Mouse (Mus musculus) gastrocnemius, postnatal 25 days (tissue): ENCODE results near the gene Gm11554. TPM values are rescaled to one million over a fixed set of nuclear protein-coding genes. Genes with fewer than 3 reads are reported as not detected.
"Not testable (repeated sequence)": the region's sequence is repeated elsewhere in the genome, so short reads cannot be mapped to it uniquely, and the experiment has no call there.

Experiments
- DNase-seq: peaks from one replicate; pipeline ENCODE4 v3.0.0; 2022
- long read RNA-seq, 2 experiments: library from polyadenylated mRNA; stranded (forward); transcript quantifications; one replicate each; pipeline ENCODE4 v2.0.0; 2021
- total RNA-seq, 2 experiments: library from RNA; stranded (reverse); gene quantifications; 1 replicate in 1 of 2; 2 replicates in 1 of 2; pipeline ENCODE4 v1.2.3; 2021

Gene Gm11554
- not detected for total RNA-seq
- long read RNA-seq, experiment 1 = 0 reads
- long read RNA-seq, experiment 2 = 0 reads

GRCm38 (mm10) chr11:99804346-99804745 lies at the start of gene Gm11554:
Gm11554 (minus strand) TSS chr11:99804446.
- DNase-seq = not testable (repeated sequence)

- DNase-seq = no peak
Observed at GRCm38 (mm10) chr11:99851508-99851907, 47.3 kb upstream of the Gm11554 start, which contains the start of gene Krtap4-16. Krtap4-16 (minus strand) TSS chr11:99851608.

GRCm38 (mm10) chr11:99846746-99847145 lies 42.5 kb upstream of the Gm11554 start:
- DNase-seq = no peak

GRCm38 (mm10) chr11:99842185-99842584 lies 37.9 kb upstream of the Gm11554 start:
- DNase-seq = no peak

- no peak for DNase-seq
Observed at GRCm38 (mm10) chr11:99837966-99838365, 33.7 kb upstream of the Gm11554 start, which contains the start of gene 2300003K06Rik. 2300003K06Rik (minus strand) TSS chr11:99838066.

- not testable (repeated sequence) for DNase-seq
Observed at GRCm38 (mm10) chr11:99815566-99815965, 11.3 kb upstream of the Gm11554 start, which contains the start of gene Gm11564. Gm11564 (minus strand) TSS chr11:99815666.

- DNase-seq = not testable (repeated sequence)
Observed at GRCm38 (mm10) chr11:99809792-99810191, 5.5 kb upstream of the Gm11554 start, which contains the start of gene Krtap4-13. Krtap4-13 (minus strand) TSS chr11:99809892.

GRCm38 (mm10) chr11:99798832-99799231 lies 5.4 kb downstream of the Gm11554 start, which contains the start of gene Gm11569:
Gm11569 (minus strand) TSS chr11:99798932.
- DNase-seq = not testable (repeated sequence)

GRCm38 (mm10) chr11:99793367-99793766 lies 10.9 kb downstream of the Gm11554 start, which contains the start of gene Gm11596:
Gm11596 (minus strand) TSS chr11:99793467.
- no peak for DNase-seq

GRCm38 (mm10) chr11:99784900-99785299 lies 19.3 kb downstream of the Gm11554 start, which contains the start of gene Krtap4-9:
Krtap4-9 (plus strand) TSS chr11:99785200.
- DNase-seq = not testable (repeated sequence)

GRCm38 (mm10) chr11:99780604-99781003 lies 23.6 kb downstream of the Gm11554 start, which contains the start of gene Krtap4-8:
Krtap4-8 (minus strand) TSS chr11:99780704.
- DNase-seq = no peak

GRCm38 (mm10) chr11:99778401-99778800 lies 25.8 kb downstream of the Gm11554 start:
- DNase-seq = no peak

- DNase-seq = not testable (repeated sequence)
Observed at GRCm38 (mm10) chr11:99772813-99773212, 31.4 kb downstream of the Gm11554 start, which contains the start of gene Gm11595. Gm11595 (minus strand) TSS chr11:99772913.

- DNase-seq = no peak
Observed at GRCm38 (mm10) chr11:99768410-99768809, 35.8 kb downstream of the Gm11554 start.

GRCm38 (mm10) chr11:99758877-99759276 lies 45.4 kb downstream of the Gm11554 start:
- DNase-seq = no peak

Other genes with a start within 250 kb of the Gm11554 start
- not detected for gene Krtap3-2, start 247.6 kb downstream of the Gm11554 start, total RNA-seq
- not detected for gene Gm11939, start 245.0 kb downstream of the Gm11554 start, total RNA-seq
- gene Krtap3-1, start 237.8 kb downstream of the Gm11554 start, total RNA-seq = not detected
- gene Krtap1-5, start 223.4 kb downstream of the Gm11554 start, total RNA-seq = not detected
- gene Krtap1-4, start 220.8 kb downstream of the Gm11554 start, total RNA-seq = not detected
- not detected for gene Krtap1-3, start 213.1 kb downstream of the Gm11554 start, total RNA-seq
- not detected for gene Krtap9-3, start 206.3 kb downstream of the Gm11554 start, total RNA-seq
- not detected for gene Gm11938, start 201.1 kb downstream of the Gm11554 start, total RNA-seq
- not detected for gene Gm11937, start 194.3 kb downstream of the Gm11554 start, total RNA-seq
- gene Krtap2-4, start 189.6 kb downstream of the Gm11554 start, total RNA-seq = not detected
- gene Gm11562, start 184.0 kb downstream of the Gm11554 start, total RNA-seq = not detected
- not detected for gene Krtap4-1, start 176.2 kb downstream of the Gm11554 start, total RNA-seq
- not detected for gene Krtap4-2, start 169.4 kb downstream of the Gm11554 start, total RNA-seq
- not detected for gene Krtap4-7, start 160.4 kb downstream of the Gm11554 start, total RNA-seq
- not detected for gene Gm11555, start 154.2 kb downstream of the Gm11554 start, total RNA-seq
- gene Gm11563, start 145.5 kb downstream of the Gm11554 start, total RNA-seq = not detected
- not detected for gene Krtap4-6, start 138.5 kb downstream of the Gm11554 start, total RNA-seq
- gene Gm14190, start 113.7 kb downstream of the Gm11554 start, total RNA-seq = not detected
- gene Gm14180, start 70.2 kb downstream of the Gm11554 start, total RNA-seq = not detected
- not detected for gene Gm11595, start 31.5 kb downstream of the Gm11554 start, total RNA-seq
- gene Krtap4-8, start 23.7 kb downstream of the Gm11554 start, total RNA-seq = not detected
- gene Krtap4-9, start 19.2 kb downstream of the Gm11554 start, total RNA-seq = not detected
- not detected for gene Gm11596, start 11.0 kb downstream of the Gm11554 start, total RNA-seq
- gene Gm11569, start 5.5 kb downstream of the Gm11554 start, total RNA-seq = not detected
- gene Krtap4-13, start 5.4 kb upstream of the Gm11554 start, total RNA-seq = not detected
- gene Gm11564, start 11.2 kb upstream of the Gm11554 start, total RNA-seq = not detected
- not detected for gene 2300003K06Rik, start 33.6 kb upstream of the Gm11554 start, total RNA-seq
- gene Krtap4-16, start 47.2 kb upstream of the Gm11554 start, total RNA-seq = not detected
- gene Gm11568, start 53.5 kb upstream of the Gm11554 start, total RNA-seq = not detected
- not detected for gene Gm11559, start 60.0 kb upstream of the Gm11554 start, total RNA-seq
- gene Krtap9-1, start 68.9 kb upstream of the Gm11554 start, total RNA-seq = not detected
- gene Gm11567, start 74.7 kb upstream of the Gm11554 start, total RNA-seq = not detected
- gene Krtap31-1, start 103.5 kb upstream of the Gm11554 start, total RNA-seq = not detected
- not detected for gene Gm11565, start 110.3 kb upstream of the Gm11554 start, total RNA-seq
- gene Krtap31-2, start 131.8 kb upstream of the Gm11554 start, total RNA-seq = not detected
- not detected for gene Krtap9-5, start 144.0 kb upstream of the Gm11554 start, total RNA-seq
- not detected for gene Krtap29-1, start 174.6 kb upstream of the Gm11554 start, total RNA-seq
- not detected for gene Krtap16-1, start 182.2 kb upstream of the Gm11554 start, total RNA-seq
- not detected for gene Krtap17-1, start 189.5 kb upstream of the Gm11554 start, total RNA-seq
- gene Krt33a, start 211.8 kb upstream of the Gm11554 start, total RNA-seq = not detected
- gene Krt33b, start 225.4 kb upstream of the Gm11554 start, total RNA-seq = not detected
- gene Krt34, start 237.1 kb upstream of the Gm11554 start, total RNA-seq = not detected
- not detected for gene Krt31, start 246.1 kb upstream of the Gm11554 start, total RNA-seq